Mouse (Mus musculus): Measurements from ENCODE around the gene Gm36210. TPM values are rescaled to one million over a fixed set of nuclear protein-coding genes. Genes with fewer than 3 reads are reported as not detected.
"Not testable (repeated sequence)": the region's sequence is repeated elsewhere in the genome, so short reads cannot be mapped to it uniquely, and the experiment has no call there.

Gm36210 gene
- total and polyA plus RNA-seq, 3 experiments, result 0.90 TPM; not detected in 2

DNA sequence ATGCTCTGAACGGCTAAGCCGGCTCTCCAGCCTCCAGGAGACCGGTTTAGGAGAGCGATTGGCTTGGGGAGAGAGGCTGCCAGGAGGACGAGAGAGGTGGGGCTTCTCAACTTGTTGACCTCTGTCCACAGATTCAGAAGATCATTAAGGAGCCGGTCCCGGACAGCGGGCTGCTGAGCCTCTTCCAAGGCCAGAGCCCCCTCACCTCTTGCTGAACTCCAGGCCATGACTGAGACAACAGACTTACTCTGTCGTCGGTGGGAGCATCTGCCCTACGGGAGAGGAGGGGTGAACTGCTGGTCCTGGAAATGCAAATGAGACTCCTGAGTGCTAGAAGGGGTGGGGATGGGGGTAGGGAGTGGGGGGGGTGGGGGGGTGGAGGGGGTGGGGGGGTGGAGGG lies 11.1 kb downstream of the Gm36210 start:
- Histone ChIP-seq H3K4me1 (ENCODE audit: control insufficient read depth in 1 of 2, insufficient read depth in 2 of 2) (no peaks in the 10 kb centered on the region), H3K4me3 (replicated peaks in 1 of 3; ENCODE audit: low read depth in 2 of 3, low read length in 2 of 3, poor library complexity in 1 of 3) (no peak overlapping the region), H3K36me3 (replicated peaks in 1 of 2; ENCODE audit: control insufficient read depth in 1 of 2, insufficient read depth in 1 of 2, low read length in 1 of 2) (peaks cover 4 to 54% of the 10 kb centered on the region in 2 experiments), H3K27ac (ENCODE audit: insufficient read depth, low read depth) (no peak overlapping the region), H3K9me3 (replicated peaks; ENCODE audit: low read length) (no peaks in the 10 kb centered on the region), H3K27me3 (replicated peaks) (no peaks in the 10 kb centered on the region), H3K79me2 (replicated peaks; ENCODE audit: control insufficient read depth, extremely low read depth, insufficient read depth, poor library complexity, severe bottlenecking) (no peaks in the 10 kb centered on the region), H3K4me2 (ENCODE audit: insufficient read depth, low read depth, poor library complexity, severe bottlenecking) (no peak overlapping the region), H3K9ac (ENCODE audit: insufficient read depth, low read depth) (no peak overlapping the region)
- dilution Hi-C loops (cut with MboI; ENCODE audit: extremely low pct_ligation_motif_present, extremely low pct_unique_long_range_greater_than_20kb, low sequenced_read_pairs) (no loop called here), in situ Hi-C loops (cut with MboI; ENCODE audit: low pct_ligation_motif_present, low pct_unique_long_range_greater_than_20kb, low sequenced_read_pairs) (no loop called here)
- DNase-seq (ENCODE audit: extremely low read depth), result no peak
- TF ChIP-seq GABPA (IDR thresholded peaks at IDR 0.05; ENCODE audit: insufficient replicate concordance, low read depth, low read length) (no peak), E2F4 (IDR thresholded peaks at IDR 0.05; ENCODE audit: insufficient replicate concordance, low read depth, low read length) (no peak), IRF4 (IDR thresholded peaks at IDR 0.05; ENCODE audit: low read depth, low read length) (no peak), ZC3H11A (IDR thresholded peaks at IDR 0.05; ENCODE audit: low read depth, low read length) (no peak), TBP (conservative IDR thresholded peaks at IDR 0.05; ENCODE audit: low read depth, low read length) (no peak), CHD1 (IDR thresholded peaks at IDR 0.05; ENCODE audit: low read depth, low read length) (no peak), USF2 (conservative IDR thresholded peaks at IDR 0.05; ENCODE audit: low read depth, low read length) (no peak), HCFC1 (IDR thresholded peaks at IDR 0.05; ENCODE audit: low read depth, low read length) (no peak), ETS1 (conservative IDR thresholded peaks at IDR 0.05; ENCODE audit: low read depth, low read length) (no peak), MAFK (IDR thresholded peaks at IDR 0.05; ENCODE audit: insufficient replicate concordance, low read length) (no peak), ELF1 (IDR thresholded peaks at IDR 0.05; ENCODE audit: low read depth, low read length) (no peak), MAZ (IDR thresholded peaks at IDR 0.05; ENCODE audit: low read depth, low read length) (no peak), NRF1 (IDR thresholded peaks at IDR 0.05; ENCODE audit: low read depth, low read length) (no peak), TCF12 (IDR thresholded peaks at IDR 0.05; ENCODE audit: low read depth, low read length) (no peak), JUN (IDR thresholded peaks at IDR 0.05; ENCODE audit: insufficient read depth, low read depth, low read length) (no peak), ZNF384 (IDR thresholded peaks at IDR 0.05; ENCODE audit: low read depth, low read length) (no peak)

DNA sequence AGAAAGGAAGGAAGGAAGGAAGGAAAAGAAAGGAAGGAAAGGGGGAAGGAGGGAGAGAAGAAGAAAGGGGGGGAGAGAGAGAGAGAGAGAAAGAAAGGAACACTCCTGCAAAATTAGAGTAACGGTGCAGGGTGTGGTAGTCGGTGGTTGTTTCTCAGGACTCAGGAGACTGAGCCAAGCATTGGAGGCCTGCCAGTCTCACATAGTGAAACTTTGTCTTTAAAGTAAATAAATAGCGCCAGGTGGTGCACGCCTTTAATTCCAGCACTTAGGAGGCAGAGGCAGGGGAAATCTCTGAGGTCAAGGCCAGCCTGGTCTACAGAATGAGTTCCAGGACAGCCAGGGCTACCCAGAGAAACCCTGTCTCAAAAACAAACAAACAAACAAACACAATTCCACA lies 19.6 kb downstream of the Gm36210 start:
- TF ChIP-seq RAD21 (IDR thresholded peaks at IDR 0.05; ENCODE audit: low read depth, low read length) (no peak), TBP (conservative IDR thresholded peaks at IDR 0.05; ENCODE audit: low read depth, low read length) (no peak), TCF12 (IDR thresholded peaks at IDR 0.05; ENCODE audit: low read depth, low read length) (no peak), MEF2A (IDR thresholded peaks at IDR 0.05; ENCODE audit: borderline replicate concordance, low read depth, low read length) (no peak), ELF1 (IDR thresholded peaks at IDR 0.05; ENCODE audit: low read depth, low read length) (no peak), SMC3 (IDR thresholded peaks at IDR 0.05; ENCODE audit: low read depth, low read length) (no peak), GABPA (IDR thresholded peaks at IDR 0.05; ENCODE audit: insufficient replicate concordance, low read depth, low read length) (no peak), IRF4 (IDR thresholded peaks at IDR 0.05; ENCODE audit: low read depth, low read length) (no peak), POLR2AphosphoS2 (IDR thresholded peaks at IDR 0.05; ENCODE audit: low read depth, low read length) (no peak), USF1 (IDR thresholded peaks at IDR 0.05; ENCODE audit: low read depth, low read length) (no peak), MAFK (IDR thresholded peaks at IDR 0.05; ENCODE audit: insufficient replicate concordance, low read length) (no peak), EP300 (IDR thresholded peaks at IDR 0.05; ENCODE audit: low read length) (no peak), NELFE (IDR thresholded peaks at IDR 0.05; ENCODE audit: low read depth, low read length) (no peak), JUND (conservative IDR thresholded peaks at IDR 0.05; ENCODE audit: low read depth, low read length) (no peak), ZKSCAN1 (IDR thresholded peaks at IDR 0.05; ENCODE audit: borderline replicate concordance, low read depth, low read length) (no peak), USF2 (conservative IDR thresholded peaks at IDR 0.05; ENCODE audit: low read depth, low read length) (no peak), MAZ (IDR thresholded peaks at IDR 0.05; ENCODE audit: low read depth, low read length) (no peak), CHD2 (IDR thresholded peaks at IDR 0.05; ENCODE audit: low read length) (no peak)
- Histone ChIP-seq H3K27ac (ENCODE audit: insufficient read depth, low read depth) (no peak overlapping the region), H3K9me3 (replicated peaks; ENCODE audit: low read length) (peaks cover 3% of the 10 kb centered on the region), H3K4me3 (replicated peaks in 1 of 3; ENCODE audit: low read depth in 2 of 3, low read length in 2 of 3, poor library complexity in 1 of 3) (no peak overlapping the region), H3K79me2 (replicated peaks; ENCODE audit: control insufficient read depth, extremely low read depth, insufficient read depth, poor library complexity, severe bottlenecking) (no peaks in the 10 kb centered on the region), H3K27me3 (replicated peaks) (no peaks in the 10 kb centered on the region), H3K4me1 (ENCODE audit: control insufficient read depth in 1 of 2, insufficient read depth in 2 of 2) (no peaks in the 10 kb centered on the region), H3K36me3 (replicated peaks in 1 of 2; ENCODE audit: control insufficient read depth in 1 of 2, insufficient read depth in 1 of 2, low read length in 1 of 2) (peaks cover 2 to 37% of the 10 kb centered on the region in 2 experiments), H3K4me2 (ENCODE audit: insufficient read depth, low read depth, poor library complexity, severe bottlenecking) (no peak overlapping the region), H3K9ac (ENCODE audit: insufficient read depth, low read depth) (no peak overlapping the region)
- in situ Hi-C loops (cut with MboI; ENCODE audit: low pct_ligation_motif_present, low pct_unique_long_range_greater_than_20kb, low sequenced_read_pairs) (no loop called here), dilution Hi-C loops (cut with MboI; ENCODE audit: extremely low pct_ligation_motif_present, extremely low pct_unique_long_range_greater_than_20kb, low sequenced_read_pairs) (no loop called here)
- no peak for DNase-seq (ENCODE audit: extremely low read depth)

DNA sequence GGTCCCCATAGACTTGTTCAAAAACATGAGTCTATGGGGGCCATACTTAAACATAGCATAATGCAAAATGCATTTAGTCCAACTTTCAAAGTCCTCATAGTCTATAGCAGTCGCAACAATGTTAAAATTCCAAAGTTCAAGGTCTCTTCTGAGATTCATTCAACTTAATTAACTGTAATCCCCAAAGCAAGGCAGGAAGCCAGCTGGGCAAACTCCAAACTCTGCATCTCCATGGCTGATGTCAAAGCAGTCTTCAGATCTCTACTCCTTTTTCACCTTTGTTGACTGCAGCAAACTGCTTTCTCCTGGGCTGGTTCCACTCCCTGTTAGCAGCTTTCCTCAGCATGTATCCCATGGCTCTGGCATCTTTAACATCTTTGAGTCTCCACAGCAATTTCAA lies 27.3 kb downstream of the Gm36210 start:
- H3K9me3 ChIP-seq (replicated peaks; ENCODE audit: low read length); H3K4me3 ChIP-seq (replicated peaks in 1 of 3; ENCODE audit: low read depth in 2 of 3, low read length in 2 of 3, poor library complexity in 1 of 3); H3K27me3 ChIP-seq (replicated peaks); H3K36me3 ChIP-seq (replicated peaks in 1 of 2; ENCODE audit: control insufficient read depth in 1 of 2, insufficient read depth in 1 of 2, low read length in 1 of 2); in situ Hi-C loops (cut with MboI; ENCODE audit: low pct_ligation_motif_present, low pct_unique_long_range_greater_than_20kb, low sequenced_read_pairs); DNase-seq (ENCODE audit: extremely low read depth); dilution Hi-C loops (cut with MboI; ENCODE audit: extremely low pct_ligation_motif_present, extremely low pct_unique_long_range_greater_than_20kb, low sequenced_read_pairs); H3K4me2 ChIP-seq (ENCODE audit: insufficient read depth, low read depth, poor library complexity, severe bottlenecking); H3K27ac ChIP-seq (ENCODE audit: insufficient read depth, low read depth); H3K79me2 ChIP-seq (replicated peaks; ENCODE audit: control insufficient read depth, extremely low read depth, insufficient read depth, poor library complexity, severe bottlenecking); H3K9ac ChIP-seq (ENCODE audit: insufficient read depth, low read depth): not testable (repeated sequence)
- H3K4me1 ChIP-seq (ENCODE audit: control insufficient read depth in 1 of 2, insufficient read depth in 2 of 2), result peaks cover 6 to 14% of the 10 kb centered on the region in 2 experiments

Measured in CH12.LX (cell line).